Mouse (Mus musculus) urinary bladder, postnatal 4 days (tissue): ENCODE measurements around the gene Vmn1r7.
"Not testable (repeated sequence)": the region's sequence is repeated elsewhere in the genome, so short reads cannot be mapped to it uniquely, and the experiment has no call there.

Source experiments
- DNase-seq, 2 experiments: peaks; one replicate each; pipeline ENCODE4 v3.0.0; 2021 to 2022; ENCODE audit warnings: low spot score in 2 of 2

Vmn1r7 gene

DNA sequence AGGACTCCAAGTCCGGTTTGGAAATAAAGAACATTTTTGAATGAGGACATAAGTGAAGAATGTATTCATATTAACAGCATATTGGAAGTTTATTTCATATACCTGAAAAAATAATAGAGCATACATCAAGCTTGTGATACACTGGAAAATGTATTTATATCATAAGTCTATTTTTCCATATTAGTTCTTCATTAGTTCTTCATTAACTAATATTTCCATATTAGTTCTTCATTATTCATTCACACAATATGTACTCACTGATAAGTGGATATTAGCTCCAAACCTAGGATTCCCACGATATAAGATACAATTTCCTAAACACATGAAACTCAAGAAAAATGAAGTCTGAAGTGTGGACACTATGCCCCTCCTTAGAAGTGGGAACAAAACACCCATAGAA is at the start of gene Vmn1r7:
Vmn1r7 (minus strand) TSS at position 101 of the 400 bp plus-strand sequence.
- not testable (repeated sequence) for DNase-seq

DNA sequence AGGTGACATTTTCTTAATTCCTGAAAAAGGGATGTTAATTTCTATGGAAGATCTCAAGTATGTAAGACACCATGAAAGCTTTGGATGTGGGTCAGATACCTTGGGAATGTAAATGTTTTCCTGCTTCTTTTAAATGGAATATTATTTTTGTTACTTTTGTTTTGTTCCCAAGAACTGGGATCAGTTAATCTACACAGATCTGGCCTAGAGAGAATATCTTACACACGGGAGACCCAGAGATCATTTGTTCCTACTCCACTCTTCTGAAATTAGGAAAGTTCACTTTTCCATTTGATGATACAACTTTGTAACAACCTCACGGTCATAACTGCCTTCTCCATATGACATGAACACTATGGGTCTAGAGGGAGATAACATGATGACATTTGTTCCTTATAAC is 41.4 kb upstream of the Vmn1r7 start, which contains the start of gene Vmn1r9:
Vmn1r9 (plus strand) TSS at position 301 of the 400 bp plus-strand sequence.
- no peak for DNase-seq

DNA sequence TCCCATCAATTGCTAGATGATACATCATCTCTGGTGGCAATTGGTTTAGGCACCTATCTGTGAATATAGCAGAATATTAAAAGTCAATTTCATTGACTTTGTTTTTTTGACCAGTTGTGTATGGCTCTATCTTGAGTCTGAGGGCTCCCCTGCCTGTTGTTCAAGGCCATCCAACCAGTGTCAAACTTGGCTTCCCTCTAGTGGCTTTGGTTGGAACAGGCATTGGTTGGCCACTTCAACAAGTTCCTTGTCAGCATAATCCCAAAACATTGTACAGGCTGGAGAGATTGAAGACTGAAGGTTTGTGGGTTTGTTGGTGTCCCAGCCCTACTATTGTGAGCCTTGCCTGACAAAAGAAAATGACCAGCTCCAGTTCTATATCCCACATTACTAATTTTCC is 38.6 kb upstream of the Vmn1r7 start:
- DNase-seq = no peak

DNA sequence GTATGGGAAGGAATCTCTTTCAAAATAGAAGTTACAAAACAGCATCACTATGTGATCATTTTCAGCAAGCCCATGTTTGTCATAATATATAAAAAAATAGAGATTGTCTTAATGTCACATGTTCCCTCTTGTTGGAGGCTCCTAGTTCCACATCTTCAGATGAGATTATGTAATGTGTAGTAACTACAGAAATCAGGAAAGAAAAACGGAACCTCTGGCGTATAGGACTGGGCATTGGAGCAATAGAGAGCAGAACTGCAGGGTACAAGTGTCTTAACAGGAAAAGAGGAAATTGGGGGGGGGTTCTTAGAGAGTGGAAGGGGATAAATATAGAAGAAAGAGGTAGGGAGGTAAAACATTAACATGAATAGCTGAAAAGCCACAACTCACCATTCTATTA is 9.6 kb upstream of the Vmn1r7 start:
- DNase-seq = no peak

DNA sequence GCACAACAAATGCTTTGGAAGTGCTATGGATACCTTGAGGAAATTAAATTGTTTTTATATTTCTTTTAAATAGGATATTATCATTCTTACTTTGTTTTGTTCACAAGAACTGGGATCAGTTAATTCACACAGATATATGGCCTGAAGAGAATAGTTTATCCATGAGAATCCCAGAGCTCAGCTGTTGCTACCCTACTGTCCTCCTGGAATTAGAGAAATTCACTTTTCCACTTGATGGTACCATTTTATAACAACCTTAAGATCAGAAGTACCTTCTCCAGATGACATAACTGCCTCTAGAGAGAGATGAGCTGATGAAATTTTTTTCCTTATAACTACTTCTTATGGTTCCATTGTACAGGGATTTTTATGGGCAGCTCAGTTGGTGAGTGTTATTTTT is 6.9 kb upstream of the Vmn1r7 start, which contains the start of gene Vmn1r8:
Vmn1r8 (plus strand) TSS at position 301 of the 400 bp plus-strand sequence.
- DNase-seq = no peak

DNA sequence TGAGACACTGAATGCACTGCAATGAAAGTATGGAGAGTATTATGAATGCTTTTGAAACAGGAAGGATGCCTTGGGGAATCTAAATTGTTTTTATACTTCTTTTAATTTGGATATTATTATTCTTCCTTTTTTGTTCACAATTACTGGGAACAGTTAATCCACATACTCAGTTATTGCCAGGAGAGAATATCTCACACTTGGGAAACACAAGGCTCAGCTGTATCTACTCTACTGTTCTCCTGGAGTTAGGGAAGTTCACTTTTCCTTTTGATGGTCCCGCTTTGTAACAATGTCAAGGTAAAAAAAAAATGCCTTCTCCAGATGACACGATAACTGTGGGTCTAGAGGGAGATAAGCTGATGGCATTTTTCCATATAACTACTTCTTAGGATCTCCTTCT is 28.2 kb downstream of the Vmn1r7 start, which contains the start of gene Vmn1r6:
Vmn1r6 (plus strand) TSS at position 301 of the 400 bp plus-strand sequence.
- no peak for DNase-seq
